ENCODE assay signal across 16 mouse cellular contexts in genomic region chr9:26505941-26506340, GRCm38 (mm10).
"Had no signal": no experiment of that assay in that cellular context is flagged by ENCODE, and none has a peak within 500 bp of the region (broad histone marks: within the 10 kb centered on the region; RNA-seq: fewer than 3 reads in every experiment).

No protein-coding gene starts in this region.

- DNase-seq: kidney, adult 8-10 months; kidney, postnatal 25 days; liver; liver, embryonic 13.5 days; liver, postnatal 0 days; lung, postnatal 14 days; right cerebral cortex, adult 18-20 months; thymus, postnatal 4 days had no signal

- H3K27ac ChIP-seq: left cerebral cortex, adult 2 months; limb, embryonic 12.5 days; liver, embryonic 13.5 days; lung, embryonic 15.5 days; macrophage; stomach, postnatal 0 days had no signal

- ATAC-seq: liver, postnatal 0 days; midbrain, embryonic 16.5 days had no signal

- H3K9ac ChIP-seq: limb, embryonic 12.5 days; liver, embryonic 13.5 days; liver, postnatal 0 days; lung, embryonic 15.5 days had no signal

- H3K36me3 ChIP-seq: limb, embryonic 12.5 days; liver, embryonic 13.5 days; lung, embryonic 15.5 days had no signal

- H3K4me3 ChIP-seq: left cerebral cortex, adult 2 months; limb, embryonic 12.5 days; liver, embryonic 13.5 days; lung, embryonic 15.5 days; megakaryocyte, embryonic 14.5 days had no signal

- H3K4me2 ChIP-seq: limb, embryonic 12.5 days; liver, embryonic 13.5 days; lung, embryonic 15.5 days; midbrain, embryonic 11.5 days had no signal

- H3K9me3 ChIP-seq: limb, embryonic 12.5 days; liver, embryonic 13.5 days; lung, embryonic 15.5 days; megakaryocyte, embryonic 14.5 days had no signal

- H3K27me3 ChIP-seq: limb, embryonic 12.5 days; liver, embryonic 13.5 days; lung, embryonic 15.5 days; megakaryocyte, embryonic 14.5 days had no signal

- H3K4me1 ChIP-seq: limb, embryonic 12.5 days; liver, embryonic 13.5 days; lung, embryonic 15.5 days; megakaryocyte, embryonic 14.5 days had no signal
